Comparison of ENCODE assay signal across 16 mouse cellular contexts in genomic region chr12:33015103-33015502, GRCm38 (mm10).
A peak's percentile ranks its signal among the peaks of the same experiment; 100 is the strongest.
DNase-seq lines count a peak whose midpoint lies in the region; ATAC-seq lines count a peak whose summit lies in the region.
"Had no signal": no experiment of that assay in that cellular context is flagged by ENCODE, and none has a peak within 500 bp of the region (broad histone marks: within the 10 kb centered on the region; RNA-seq: fewer than 3 reads in every experiment).

No protein-coding gene starts in this region.

- DNase-seq in cerebellum, postnatal 10 days: peak; percentile 53 to 55
- DNase-seq in cerebellum, adult 8-10 months: no peak
- peak; percentile 53 for DNase-seq in kidney, adult 18-20 months
- DNase-seq in kidney, adult 8-10 months: peak; percentile 69 to 82
- DNase-seq in midbrain, embryonic 14.5 days: no peak
- no peak for DNase-seq in left cerebral cortex, postnatal 10 days (ENCODE audit: extremely low spot score in 1 of 2, low spot score in 2 of 2)
- no peak for DNase-seq in lung, postnatal 36 days
- DNase-seq: heart, postnatal 10 days; layer of hippocampus, adult 9-11 months; lung, adult 2 months; right cerebral cortex, adult 18-20 months had no signal

- H3K27ac ChIP-seq in kidney, embryonic 16.5 days (ENCODE audit: low read length): no peak overlapping the region
- H3K27ac ChIP-seq in midbrain, embryonic 14.5 days (replicated peaks; ENCODE audit: low read depth, low read length): peak overlapping the region; percentile 56; the same call in 1 of the 2 replicates
- H3K27ac ChIP-seq: embryonic facial prominence, embryonic 12.5 days; limb, embryonic 15.5 days; macrophage had no signal

- no peak overlapping the region for H3K9ac ChIP-seq in kidney, embryonic 16.5 days (replicated peaks; ENCODE audit: low read length)
- no peak overlapping the region for H3K9ac ChIP-seq in midbrain, embryonic 14.5 days (replicated peaks; ENCODE audit: low read length)
- H3K9ac ChIP-seq: embryonic facial prominence, embryonic 12.5 days; limb, embryonic 15.5 days had no signal

- intact Hi-C loops in left cerebral cortex, postnatal 10 days (cut with DNase I): loop anchor here (5.0 kb wide), 1 partner anchor 103 kb away; no protein-coding TSS in a partner anchor

- H3K4me2 ChIP-seq in kidney, embryonic 16.5 days (replicated peaks; ENCODE audit: low read depth, low read length): no peak overlapping the region
- no peak overlapping the region for H3K4me2 ChIP-seq in midbrain, embryonic 14.5 days (ENCODE audit: low read length)
- H3K4me2 ChIP-seq: embryonic facial prominence, embryonic 12.5 days; limb, embryonic 15.5 days had no signal

- 83% methylated on average over 1 of the region's 1 CpGs for WGBS in kidney, embryonic 16.5 days
- WGBS in midbrain, embryonic 14.5 days: 91% methylated on average over 1 of the region's 1 CpGs

- no peak for ATAC-seq in kidney, embryonic 16.5 days (ENCODE audit: low FRiP score, low TSS enrichment)
- peak; percentile 18 for ATAC-seq in midbrain, embryonic 14.5 days (ENCODE audit: low FRiP score, low TSS enrichment)
- ATAC-seq: inflammation-experienced regulatory T-cells, adult 6 months had no signal

- H3K4me3 ChIP-seq in kidney, embryonic 16.5 days (ENCODE audit: low read length): no peak overlapping the region
- H3K4me3 ChIP-seq in midbrain, embryonic 14.5 days (replicated peaks; ENCODE audit: low read depth, low read length): no peak overlapping the region
- H3K4me3 ChIP-seq: embryonic facial prominence, embryonic 12.5 days; limb, embryonic 15.5 days had no signal

- H3K4me1 ChIP-seq in kidney, embryonic 16.5 days (ENCODE audit: insufficient read depth, low read length): no peaks in the 10 kb centered on the region
- H3K4me1 ChIP-seq in midbrain, embryonic 14.5 days (ENCODE audit: control insufficient read depth, insufficient read depth, low read length): peaks cover 15% of the 10 kb centered on the region

- H3K36me3 ChIP-seq in kidney, embryonic 16.5 days (ENCODE audit: insufficient read depth, low read length): no peaks in the 10 kb centered on the region
- H3K36me3 ChIP-seq in midbrain, embryonic 14.5 days (ENCODE audit: control insufficient read depth, insufficient read depth, low read length): no peaks in the 10 kb centered on the region
- H3K36me3 ChIP-seq: embryonic facial prominence, embryonic 12.5 days; limb, embryonic 15.5 days had no signal

- H3K27me3 ChIP-seq in kidney, embryonic 16.5 days (ENCODE audit: insufficient read depth, low read length): no peaks in the 10 kb centered on the region
- no peaks in the 10 kb centered on the region for H3K27me3 ChIP-seq in midbrain, embryonic 14.5 days (ENCODE audit: control insufficient read depth, insufficient read depth, low read length)
- H3K27me3 ChIP-seq: embryonic facial prominence, embryonic 12.5 days; limb, embryonic 15.5 days had no signal

- H3K9me3 ChIP-seq in kidney, embryonic 16.5 days (ENCODE audit: low read length): no peaks in the 10 kb centered on the region
- H3K9me3 ChIP-seq in midbrain, embryonic 14.5 days (ENCODE audit: control insufficient read depth, low read length): no peaks in the 10 kb centered on the region
- H3K9me3 ChIP-seq: embryonic facial prominence, embryonic 12.5 days; limb, embryonic 15.5 days had no signal

Comparison
In these comparisons a context has a peak if more than half of its experiments do, and no peak if none do; other contexts are left out.
1. DNase-seq: peak in cerebellum, postnatal 10 days (2 of 2), kidney, adult 18-20 months (single experiment) and kidney, adult 8-10 months (2 of 2); none in cerebellum, adult 8-10 months (single experiment), midbrain, embryonic 14.5 days (single experiment), left cerebral cortex, postnatal 10 days (0 of 2) and lung, postnatal 36 days (single experiment).